Mouse (Mus musculus): Measurements from ENCODE around the gene Atp5s. TPM values are rescaled to one million over a fixed set of nuclear protein-coding genes. Genes with fewer than 3 reads are reported as not detected.

The Atp5s gene
- polyA plus RNA-seq, 1 experiment from 2014 or later: 30.0 TPM

DNA sequence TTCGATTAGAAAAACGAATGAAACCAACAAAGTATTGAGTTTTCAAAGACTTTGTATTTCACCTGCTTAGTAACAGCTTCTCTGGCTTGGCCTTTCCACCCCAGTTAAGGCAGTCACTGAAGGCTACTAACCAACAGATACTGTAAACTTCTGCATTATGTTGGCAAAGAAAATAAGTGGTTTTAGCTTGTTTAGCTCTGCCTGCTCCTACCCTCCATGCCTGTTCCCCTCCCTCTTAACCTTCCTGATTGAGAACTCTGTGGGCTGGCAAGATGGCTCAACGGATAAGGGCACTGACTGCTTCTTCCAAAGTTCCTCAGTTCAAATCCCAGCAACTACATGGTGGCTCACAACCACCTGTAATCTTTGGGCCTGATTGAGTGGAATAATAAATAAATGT lies 9.2 kb downstream of the Atp5s start:
- no peak overlapping the region for H3K4me2 ChIP-seq
- ATAC-seq (ENCODE audit: borderline replicate concordance, extremely low read depth, low FRiP score, low TSS enrichment): no peak
- no peaks in the 10 kb centered on the region for H3K27me3 ChIP-seq
- no peak overlapping the region for H3K9ac ChIP-seq
- no peaks in the 10 kb centered on the region for H3K9me3 ChIP-seq
- 72% methylated on average over 3 of the region's 3 CpGs for WGBS
- 0 out of 2 replicates have a peak, but pooled peaks cover 3% of the 10 kb centered on the region for H3K4me1 ChIP-seq
- H3K4me3 ChIP-seq: no peak overlapping the region
- no peak overlapping the region for H3K27ac ChIP-seq
- H3K36me3 ChIP-seq: no peaks in the 10 kb centered on the region

DNA sequence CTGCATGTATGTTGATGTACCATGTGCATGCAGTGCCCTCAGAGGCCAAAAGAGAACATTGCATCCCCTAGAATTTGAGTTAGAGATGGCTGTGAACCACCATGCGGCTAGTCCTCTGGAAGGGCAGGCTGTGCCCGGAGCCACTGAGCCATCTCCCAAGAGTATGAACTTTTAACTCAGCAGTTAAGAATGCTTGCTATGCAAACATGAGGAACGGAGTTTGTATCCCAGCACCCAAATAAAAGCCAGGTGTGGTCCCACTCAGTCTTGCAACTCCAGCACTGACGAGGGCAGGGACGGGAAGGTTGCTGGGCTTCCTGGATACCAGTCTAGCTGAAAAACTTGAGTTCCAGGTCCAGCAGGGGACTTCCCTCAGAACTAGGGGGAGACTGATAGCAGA lies 17.2 kb downstream of the Atp5s start:
- H3K27ac ChIP-seq: no peak overlapping the region
- ATAC-seq (ENCODE audit: borderline replicate concordance, extremely low read depth, low FRiP score, low TSS enrichment): no peak
- no peak overlapping the region for H3K4me3 ChIP-seq
- no peaks in the 10 kb centered on the region for H3K9me3 ChIP-seq
- no peak overlapping the region for H3K9ac ChIP-seq
- H3K4me2 ChIP-seq: no peak overlapping the region
- no peaks in the 10 kb centered on the region for H3K27me3 ChIP-seq
- H3K36me3 ChIP-seq: no peaks in the 10 kb centered on the region
- no peaks in the 10 kb centered on the region for H3K4me1 ChIP-seq
- 63% methylated on average over 5 of the region's 5 CpGs for WGBS

DNA sequence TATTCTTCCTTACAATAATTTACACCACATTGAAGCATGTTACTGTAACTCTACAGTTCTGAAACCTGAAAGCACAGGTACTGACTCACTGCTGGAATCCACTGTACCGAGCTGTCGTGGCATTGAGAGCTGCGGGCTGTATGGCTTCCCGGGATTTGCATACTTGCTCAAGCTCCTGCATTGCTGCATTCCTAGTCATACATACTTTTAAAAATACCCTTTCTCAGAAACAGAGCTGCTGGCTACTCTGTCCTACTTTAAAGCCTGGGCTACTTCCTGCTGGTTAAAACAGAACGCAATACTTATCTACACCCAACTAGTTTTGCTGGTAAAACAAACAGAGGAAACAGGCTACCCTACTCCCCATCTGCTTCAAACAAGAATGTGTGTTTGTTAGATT lies 19.4 kb downstream of the Atp5s start:
- no peaks in the 10 kb centered on the region for H3K9me3 ChIP-seq
- no peak for ATAC-seq (ENCODE audit: borderline replicate concordance, extremely low read depth, low FRiP score, low TSS enrichment)
- WGBS: 59% methylated on average over 5 of the region's 5 CpGs
- no peak overlapping the region for H3K9ac ChIP-seq
- H3K4me1 ChIP-seq: no peaks in the 10 kb centered on the region
- no peak overlapping the region for H3K27ac ChIP-seq
- H3K36me3 ChIP-seq: no peaks in the 10 kb centered on the region
- H3K27me3 ChIP-seq: no peaks in the 10 kb centered on the region
- H3K4me2 ChIP-seq: no peak overlapping the region
- no peak overlapping the region for H3K4me3 ChIP-seq

DNA sequence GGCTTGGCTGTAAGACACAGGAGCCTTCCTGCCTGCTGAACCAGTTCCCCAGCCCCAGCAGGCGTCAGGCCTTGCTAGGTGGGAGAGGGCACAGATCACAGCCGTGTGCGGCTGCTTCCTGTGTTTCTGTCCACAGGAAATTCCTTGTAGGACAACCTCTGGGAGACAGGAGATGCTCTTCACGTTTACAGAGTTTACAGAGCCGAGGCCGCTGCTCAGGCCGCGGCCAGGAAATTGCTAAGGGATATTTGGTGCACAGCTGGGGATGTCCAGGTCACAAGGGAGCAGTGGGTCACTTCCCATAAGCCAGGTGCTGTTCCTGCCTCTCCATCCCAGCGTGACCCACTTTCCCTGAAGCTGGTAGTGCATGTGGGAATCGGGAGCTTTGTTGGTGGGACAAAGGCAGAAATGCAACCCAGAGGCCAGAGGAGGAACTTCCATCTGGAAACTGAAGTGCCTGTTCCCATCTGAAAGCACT lies 27.2 kb downstream of the Atp5s start:
- Histone ChIP-seq H3K27ac (peak overlapping the region; percentile 52), H3K4me1 (peaks cover 24% of the 10 kb centered on the region), H3K27me3 (no peaks in the 10 kb centered on the region), H3K4me2 (no peak overlapping the region), H3K9ac (no peak overlapping the region), H3K4me3 (no peak overlapping the region), H3K9me3 (no peaks in the 10 kb centered on the region), H3K36me3 (no peaks in the 10 kb centered on the region)
- peak; percentile 77 for ATAC-seq (ENCODE audit: borderline replicate concordance, extremely low read depth, low FRiP score, low TSS enrichment)
- 33% methylated on average over 10 of the region's 10 CpGs for WGBS

DNA sequence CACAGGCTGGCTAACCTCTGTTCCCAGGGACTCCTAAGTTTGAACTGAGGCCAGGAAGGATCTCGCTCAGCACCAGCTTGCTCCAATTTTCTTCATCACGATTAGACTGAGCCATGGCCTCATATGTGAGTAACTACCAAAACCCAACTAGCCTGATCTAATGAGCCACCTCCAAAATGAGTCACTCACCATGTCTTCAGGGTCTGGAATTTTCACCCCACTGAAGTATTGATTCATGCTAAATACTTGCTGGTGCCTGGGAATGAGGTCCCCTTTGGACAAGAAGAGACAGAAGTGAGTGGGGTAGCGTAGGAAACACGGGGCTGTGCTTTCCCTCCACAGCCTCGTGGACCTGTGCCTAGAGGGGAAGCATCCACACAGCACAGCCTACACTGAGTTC lies 29.2 kb downstream of the Atp5s start:
- ATAC-seq (ENCODE audit: borderline replicate concordance, extremely low read depth, low FRiP score, low TSS enrichment): no peak
- Histone ChIP-seq H3K9me3 (no peaks in the 10 kb centered on the region), H3K4me2 (no peak overlapping the region), H3K36me3 (no peaks in the 10 kb centered on the region), H3K4me3 (no peak overlapping the region), H3K9ac (no peak overlapping the region), H3K4me1 (peaks cover 40% of the 10 kb centered on the region), H3K27ac (no peak overlapping the region), H3K27me3 (no peaks in the 10 kb centered on the region)
- WGBS: 74% methylated on average over 5 of the region's 5 CpGs

DNA sequence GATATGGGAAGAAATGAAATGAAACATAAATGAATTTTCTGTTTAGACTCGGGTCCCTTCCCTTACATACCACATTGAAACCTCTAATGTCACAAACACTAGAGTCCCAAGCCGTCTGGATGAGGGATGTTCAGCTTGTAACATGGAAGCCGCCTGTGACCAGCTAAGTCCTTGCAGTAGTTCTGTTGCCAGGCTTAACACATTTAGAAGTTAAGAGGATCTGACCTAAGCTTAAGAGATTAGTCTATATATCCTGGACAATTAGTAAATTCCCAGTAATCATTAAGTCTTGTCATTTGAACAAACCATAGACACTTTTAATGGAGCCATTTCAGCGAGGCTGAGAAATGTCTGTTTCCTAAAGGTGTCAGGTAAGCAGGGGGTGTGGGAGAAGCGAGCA lies 31.3 kb downstream of the Atp5s start:
- Histone ChIP-seq H3K36me3 (no peaks in the 10 kb centered on the region), H3K4me1 (peaks cover 52% of the 10 kb centered on the region), H3K9me3 (no peaks in the 10 kb centered on the region)

DNA sequence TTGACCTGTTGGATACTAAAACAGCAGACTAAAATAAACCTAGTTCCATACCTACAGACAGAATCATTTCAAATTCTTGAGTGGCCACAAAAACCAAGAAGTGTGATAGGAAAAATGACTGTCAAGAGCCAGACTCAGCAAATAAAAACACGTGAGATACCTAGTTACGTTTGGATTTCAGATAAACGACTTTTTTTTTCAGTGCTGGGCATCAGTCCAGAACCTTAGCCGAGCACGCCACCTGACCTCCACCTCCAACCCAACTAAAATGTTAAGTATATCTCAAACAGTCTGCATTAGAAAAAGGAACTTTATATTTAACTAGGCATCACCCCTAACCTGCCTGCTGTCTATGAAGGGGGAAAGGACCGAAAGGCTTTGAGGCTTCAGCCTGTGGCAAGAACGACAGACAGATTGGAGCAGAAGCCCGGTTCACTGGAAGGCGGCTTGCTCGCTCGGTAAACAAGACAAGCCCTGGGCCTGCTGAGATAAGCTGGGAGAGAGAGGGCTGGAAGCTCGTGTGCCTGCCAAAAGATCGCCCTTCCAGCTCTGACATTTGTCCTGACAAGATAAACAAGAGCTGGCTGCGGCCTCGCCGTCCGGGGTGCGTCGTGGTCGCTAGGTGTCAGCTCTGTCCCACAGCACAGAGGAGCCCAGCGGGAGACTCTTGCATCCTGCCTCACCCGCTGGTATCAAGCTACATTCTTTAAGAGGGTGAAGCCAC lies 32.8 kb downstream of the Atp5s start:
- H3K4me1 ChIP-seq: peaks cover 40% of the 10 kb centered on the region
- peak; percentile 87 for ATAC-seq (ENCODE audit: borderline replicate concordance, extremely low read depth, low FRiP score, low TSS enrichment)

More for the DNA sequence above, 31.3 kb downstream of the Atp5s start:
- Histone ChIP-seq H3K27ac (0 out of 2 replicates have a peak overlapping the region, but pooled peaks have one; percentile 47), H3K4me2 (no peak overlapping the region), H3K4me3 (no peak overlapping the region), H3K27me3 (no peaks in the 10 kb centered on the region), H3K9ac (no peak overlapping the region)
- WGBS: 75% methylated on average over 5 of the region's 5 CpGs
- no peak for ATAC-seq (ENCODE audit: borderline replicate concordance, extremely low read depth, low FRiP score, low TSS enrichment)

DNA sequence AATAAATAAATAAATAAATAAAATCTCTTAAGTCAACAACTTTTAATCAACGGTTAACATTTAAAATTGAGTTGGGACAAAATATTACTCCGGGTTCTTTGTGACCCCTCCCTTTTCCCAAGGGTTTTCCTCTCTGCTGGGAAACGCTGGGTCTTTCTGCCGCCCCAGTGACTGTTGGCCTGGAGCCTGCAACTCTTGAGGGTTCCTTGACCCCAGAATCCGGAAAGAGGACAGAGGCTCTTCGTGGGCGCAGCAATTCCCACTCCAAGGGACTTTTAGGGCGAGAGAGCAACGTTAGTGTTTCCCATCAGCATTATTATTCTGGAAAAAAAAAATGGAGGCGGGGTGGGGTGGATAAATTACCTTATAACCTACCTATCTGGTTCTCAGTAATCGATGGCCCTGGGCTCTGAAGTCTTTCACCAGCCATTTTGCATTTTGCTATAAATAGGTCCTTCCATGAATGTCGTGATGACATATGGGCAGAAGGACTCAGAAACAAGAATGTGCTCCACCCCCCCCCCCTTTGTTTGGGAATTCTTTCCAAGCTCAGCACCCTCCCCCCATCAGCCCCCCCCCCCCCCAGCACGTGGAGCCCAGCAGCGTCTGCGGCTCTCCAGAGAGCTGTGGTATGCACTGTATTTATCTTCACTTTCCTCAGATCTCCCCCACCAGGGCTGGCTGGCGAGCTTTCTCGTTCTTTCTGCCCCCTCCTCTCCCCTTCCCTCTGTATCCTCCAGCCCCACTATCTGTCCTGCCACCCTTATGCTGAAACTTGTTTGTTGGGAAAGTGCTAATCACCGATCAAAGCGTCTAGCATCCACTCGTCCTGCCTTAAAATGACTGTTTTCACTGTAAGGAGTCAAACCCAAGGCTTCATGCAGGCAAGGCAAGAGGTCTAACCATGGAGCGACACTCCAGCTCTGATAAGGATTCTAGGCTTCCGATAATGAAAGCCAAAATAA lies 33.8 kb downstream of the Atp5s start:
- H3K4me3 ChIP-seq: peak overlapping the region; percentile 36
- no peaks in the 10 kb centered on the region for H3K36me3 ChIP-seq
- H3K9me3 ChIP-seq: no peaks in the 10 kb centered on the region
- 2% methylated on average over 21 of the region's 22 CpGs for WGBS
- H3K9ac ChIP-seq: peak overlapping the region; percentile 37
- H3K27me3 ChIP-seq: no peaks in the 10 kb centered on the region
- peak overlapping the region; percentile 82 for H3K4me2 ChIP-seq
- peaks cover 40% of the 10 kb centered on the region for H3K4me1 ChIP-seq
- peak; percentile 82; the same call in 1 of the 2 replicates for ATAC-seq (ENCODE audit: borderline replicate concordance, extremely low read depth, low FRiP score, low TSS enrichment)
- peak overlapping the region; percentile 95 for H3K27ac ChIP-seq

More for the DNA sequence above, 32.8 kb downstream of the Atp5s start:
- Histone ChIP-seq H3K4me2 (peak overlapping the region; percentile 82), H3K9ac (peak overlapping the region; percentile 37; the same call in 1 of the 2 replicates), H3K4me3 (peak overlapping the region; percentile 36), H3K9me3 (no peaks in the 10 kb centered on the region), H3K27ac (peak overlapping the region; percentile 95), H3K27me3 (no peaks in the 10 kb centered on the region), H3K36me3 (no peaks in the 10 kb centered on the region)
- 2% methylated on average over 22 of the region's 22 CpGs for WGBS

DNA sequence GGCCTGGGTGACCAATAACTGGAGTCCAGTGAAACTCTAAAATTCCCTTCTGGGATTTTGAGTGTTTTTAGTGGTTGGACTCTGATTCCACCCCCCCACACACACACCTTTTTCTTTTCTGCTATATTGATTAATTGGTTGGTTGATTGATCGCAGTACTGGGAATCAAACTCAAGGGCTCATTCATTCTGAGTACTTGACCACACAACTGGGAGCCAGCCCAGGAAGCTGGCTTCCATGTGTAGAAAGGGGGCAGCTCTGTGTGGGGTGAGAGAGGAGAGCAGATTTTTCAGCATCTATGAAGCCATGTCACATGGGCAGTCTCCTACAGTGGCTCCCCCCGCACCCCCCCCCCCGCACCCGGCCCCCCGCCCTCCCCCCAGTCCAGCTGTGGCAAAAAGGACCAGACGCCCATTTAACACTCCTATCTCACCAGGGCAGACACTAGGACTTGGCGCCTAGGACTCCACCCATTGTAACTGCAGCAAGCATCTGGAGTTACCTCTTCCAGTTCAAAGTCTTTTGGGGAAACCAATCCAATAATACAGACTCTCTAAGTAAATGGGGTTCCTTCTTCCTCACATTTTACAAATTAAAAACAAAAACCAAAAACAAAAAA lies 34.6 kb downstream of the Atp5s start:
- no peak overlapping the region for H3K9ac ChIP-seq
- peak; percentile 28; the same call in 1 of the 2 replicates for ATAC-seq (ENCODE audit: borderline replicate concordance, extremely low read depth, low FRiP score, low TSS enrichment)
- peak overlapping the region; percentile 82 for H3K4me2 ChIP-seq

DNA sequence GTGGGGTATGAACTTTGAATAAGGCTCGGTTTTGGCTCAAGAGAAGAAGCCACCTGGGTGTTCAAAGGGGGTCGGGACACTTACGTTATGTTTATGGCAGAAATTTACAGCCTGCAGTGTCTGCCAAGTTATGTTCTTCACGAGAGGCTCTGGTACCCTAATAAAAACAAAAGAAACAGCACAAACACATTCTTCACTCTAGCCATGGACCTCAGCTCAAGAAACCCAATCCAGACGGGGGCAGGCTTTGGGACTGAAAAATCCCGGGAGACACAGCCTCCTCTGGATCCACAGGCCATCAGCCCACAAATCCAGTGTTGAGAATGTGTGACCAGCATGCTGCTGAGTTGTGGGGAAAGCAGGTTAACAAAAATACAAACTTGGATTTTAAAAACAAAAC lies 35.3 kb downstream of the Atp5s start:
- Histone ChIP-seq H3K9ac (no peak overlapping the region), H3K9me3 (no peaks in the 10 kb centered on the region), H3K4me3 (no peak overlapping the region), H3K4me1 (peaks cover 37% of the 10 kb centered on the region), H3K27me3 (no peaks in the 10 kb centered on the region), H3K4me2 (no peak overlapping the region), H3K27ac (peak overlapping the region; percentile 95), H3K36me3 (no peaks in the 10 kb centered on the region)
- ATAC-seq (ENCODE audit: borderline replicate concordance, extremely low read depth, low FRiP score, low TSS enrichment): no peak
- 37% methylated on average over 6 of the region's 6 CpGs for WGBS

More for the DNA sequence above, 34.6 kb downstream of the Atp5s start:
- no peak overlapping the region for H3K4me3 ChIP-seq
- H3K27me3 ChIP-seq: no peaks in the 10 kb centered on the region
- 23% methylated on average over 5 of the region's 7 CpGs for WGBS
- no peaks in the 10 kb centered on the region for H3K9me3 ChIP-seq
- H3K36me3 ChIP-seq: no peaks in the 10 kb centered on the region
- H3K27ac ChIP-seq: peak overlapping the region; percentile 95
- peaks cover 37% of the 10 kb centered on the region for H3K4me1 ChIP-seq

DNA sequence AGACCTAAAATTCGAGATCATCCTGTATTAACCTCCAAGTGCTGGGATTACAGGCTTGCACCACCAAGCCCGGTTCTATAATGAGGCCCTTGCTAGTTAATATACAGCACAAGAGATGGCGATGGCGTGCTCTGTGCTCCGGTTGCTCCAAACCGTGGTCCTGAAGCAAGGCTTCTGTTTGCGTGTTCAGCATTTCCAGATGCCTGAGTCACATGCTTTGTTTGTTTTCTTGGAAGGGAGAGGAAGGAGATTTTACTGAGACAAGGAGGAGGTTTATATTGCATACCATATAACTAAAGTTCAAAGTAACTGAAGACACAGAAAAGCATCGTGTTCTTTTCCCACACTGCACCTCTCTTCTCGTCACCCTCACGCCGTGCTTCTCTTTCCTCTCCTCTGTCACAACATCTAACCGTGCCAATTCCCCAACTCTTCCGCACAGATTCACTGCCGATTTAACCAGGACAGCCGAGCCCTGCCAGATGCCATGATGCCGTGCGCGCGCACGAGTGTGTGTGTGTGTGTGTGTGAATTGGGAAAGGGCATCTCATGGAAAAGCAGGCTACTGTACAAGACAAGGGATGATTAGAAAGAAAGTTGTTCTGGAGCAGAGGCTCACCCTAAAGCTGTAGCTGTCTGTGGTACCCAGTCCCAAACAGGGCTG lies 36.1 kb downstream of the Atp5s start:
- Histone ChIP-seq H3K27me3 (no peaks in the 10 kb centered on the region), H3K4me1 (peaks cover 37% of the 10 kb centered on the region), H3K4me3 (no peak overlapping the region), H3K27ac (peak overlapping the region; percentile 46; the same call in 1 of the 2 replicates), H3K36me3 (no peaks in the 10 kb centered on the region), H3K9ac (no peak overlapping the region), H3K9me3 (no peaks in the 10 kb centered on the region), H3K4me2 (no peak overlapping the region)
- WGBS: 72% methylated on average over 20 of the region's 20 CpGs
- no peak for ATAC-seq (ENCODE audit: borderline replicate concordance, extremely low read depth, low FRiP score, low TSS enrichment)
